Mouse (Mus musculus) kidney, adult 2 months (tissue): Measurements from ENCODE around the gene Ift22.

Experiments
- CTCF ChIP-seq: fragments of 200-500 bp; conservative IDR thresholded peaks from 2 replicates; pipeline ENCODE4 v1.5.1; 2011; ENCODE audit warnings: low read depth, mild to moderate bottlenecking, control low read depth, low read length, moderate library complexity, mixed read lengths; ENCODE audit not compliant: insufficient read depth, insufficient read length
- POLR2A ChIP-seq: fragments of 200-500 bp; IDR thresholded peaks from one replicate; pipeline ENCODE4 v1.6.1; 2011; ENCODE audit warnings: low read depth, low read length, control low read depth

DNA sequence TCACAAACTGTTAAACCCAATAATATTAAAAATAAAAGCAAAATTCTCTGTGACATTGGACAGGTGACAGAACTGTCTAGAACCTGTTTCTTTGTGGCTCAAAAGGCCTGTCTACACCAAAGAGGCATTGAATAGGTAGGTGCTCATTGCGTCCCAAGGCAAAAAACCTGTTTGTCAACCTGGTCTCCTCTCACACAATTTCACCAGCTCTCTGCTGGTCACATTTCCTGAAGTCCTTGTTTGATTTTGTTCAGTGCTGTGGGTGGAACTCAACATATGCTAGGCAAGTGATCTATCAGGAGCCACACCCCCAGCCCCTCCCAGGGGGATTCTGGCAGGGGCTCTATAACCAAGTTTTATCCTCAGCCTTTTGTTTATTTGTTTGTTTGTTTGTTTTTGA lies 49.3 kb downstream of the Ift22 start:
- TF ChIP-seq CTCF (no peak), POLR2A (no peak)
